ENCODE assay signal across 8 mouse cellular contexts in genomic region chr7:98084541-98085293, GRCm38 (mm10). TPM values are rescaled to one million over a fixed set of nuclear protein-coding genes. Genes with fewer than 3 reads are reported as not detected.
DNase-seq lines count a peak whose midpoint lies in the region; ATAC-seq and TF ChIP-seq lines count a peak whose summit lies in the region.

No protein-coding gene starts in this region.

- H3K4me2 ChIP-seq in intestine, embryonic 15.5 days (replicated peaks) = 0 out of 2 replicates have a peak overlapping the region, but pooled peaks have one; percentile 6
- peak overlapping the region; percentile 67 for H3K4me2 ChIP-seq in liver, postnatal 0 days (ENCODE audit: low read depth, low read length)
- H3K4me2 ChIP-seq in midbrain, embryonic 16.5 days (ENCODE audit: low read length) = no peak overlapping the region

- no peak for TF ChIP-seq CTCF in bone marrow, adult 2 months (IDR thresholded peaks at IDR 0.05; ENCODE audit: control insufficient read depth, insufficient read depth, low read length)
- TF ChIP-seq CTCF in liver, postnatal 0 days (IDR thresholded peaks at IDR 0.05; ENCODE audit: low read depth) = no peak

- peak overlapping the region; percentile 31 for H3K4me3 ChIP-seq in bone marrow, adult 2 months (replicated peaks; ENCODE audit: control insufficient read depth, low read depth, low read length)
- H3K4me3 ChIP-seq in intestine, embryonic 15.5 days (replicated peaks) = no peak overlapping the region
- H3K4me3 ChIP-seq in liver, postnatal 0 days (ENCODE audit: low read depth, low read length) = peak overlapping the region; percentile 43
- H3K4me3 ChIP-seq in midbrain, embryonic 16.5 days (ENCODE audit: low read depth, low read length) = no peak overlapping the region

- H3K9me3 ChIP-seq in intestine, embryonic 15.5 days = no peaks in the 10 kb centered on the region
- H3K9me3 ChIP-seq in liver, postnatal 0 days (ENCODE audit: low read length) = no peaks in the 10 kb centered on the region
- H3K9me3 ChIP-seq in midbrain, embryonic 16.5 days (replicated peaks; ENCODE audit: control insufficient read depth, low read length, poor library complexity, severe bottlenecking) = no peaks in the 10 kb centered on the region

- peak; percentile 28 to 41 for DNase-seq in B cell, adult 2 months
- DNase-seq in liver, postnatal 0 days = no peak
- DNase-seq in layer of hippocampus, adult 18-20 months (ENCODE audit: low spot score in 2 of 2) = no peak
- DNase-seq in ovary, postnatal 10 days (ENCODE audit: low spot score) = no peak
- DNase-seq in layer of hippocampus, postnatal 10 days (ENCODE audit: low spot score in 2 of 2) = no peak

- no peaks in the 10 kb centered on the region for H3K36me3 ChIP-seq in intestine, embryonic 15.5 days
- H3K36me3 ChIP-seq in liver, postnatal 0 days (replicated peaks; ENCODE audit: insufficient read depth, low read length) = peaks cover 7% of the 10 kb centered on the region; the same call in 1 of the 2 replicates
- H3K36me3 ChIP-seq in midbrain, embryonic 16.5 days (ENCODE audit: control insufficient read depth, insufficient read depth, low read length) = no peaks in the 10 kb centered on the region

- no peak overlapping the region for H3K9ac ChIP-seq in intestine, embryonic 15.5 days
- peak overlapping the region; percentile 53 for H3K9ac ChIP-seq in liver, postnatal 0 days (replicated peaks)
- no peak overlapping the region for H3K9ac ChIP-seq in midbrain, embryonic 16.5 days (ENCODE audit: low read depth, low read length)

- no peak for TF ChIP-seq EP300 in liver, postnatal 0 days (IDR thresholded peaks at IDR 0.05; ENCODE audit: low read depth)

- peak overlapping the region; percentile 2 for H3K27ac ChIP-seq in bone marrow, adult 2 months (ENCODE audit: control insufficient read depth, insufficient read depth, low read depth, low read length, poor library complexity)
- peak overlapping the region; percentile 13 for H3K27ac ChIP-seq in intestine, embryonic 15.5 days
- H3K27ac ChIP-seq in liver, postnatal 0 days (ENCODE audit: low read depth) = peak overlapping the region; percentile 58
- H3K27ac ChIP-seq in midbrain, embryonic 16.5 days (ENCODE audit: low read length) = no peak overlapping the region

- TF ChIP-seq POLR2A in bone marrow, adult 2 months (IDR thresholded peaks at IDR 0.05; ENCODE audit: borderline replicate concordance, control insufficient read depth, low read depth, low read length) = no peak

- no peaks in the 10 kb centered on the region for H3K27me3 ChIP-seq in intestine, embryonic 15.5 days (replicated peaks)
- no peaks in the 10 kb centered on the region for H3K27me3 ChIP-seq in liver, postnatal 0 days (ENCODE audit: insufficient read depth, low read length)
- H3K27me3 ChIP-seq in midbrain, embryonic 16.5 days (ENCODE audit: control insufficient read depth, insufficient read depth, low read depth, low read length) = no peaks in the 10 kb centered on the region

- peaks cover 3% of the 10 kb centered on the region; the same call in 1 of the 2 replicates for H3K4me1 ChIP-seq in bone marrow, adult 2 months (ENCODE audit: control insufficient read depth, insufficient read depth, low read length)
- H3K4me1 ChIP-seq in intestine, embryonic 15.5 days (replicated peaks) = peaks cover 25% of the 10 kb centered on the region
- H3K4me1 ChIP-seq in liver, postnatal 0 days (ENCODE audit: insufficient read depth) = peaks cover 5% of the 10 kb centered on the region
- no peaks in the 10 kb centered on the region for H3K4me1 ChIP-seq in midbrain, embryonic 16.5 days (ENCODE audit: control insufficient read depth, insufficient read depth, low read length)

- ATAC-seq in intestine, embryonic 15.5 days = no peak
- peak; percentile 23 for ATAC-seq in liver, postnatal 0 days
- no peak for ATAC-seq in midbrain, embryonic 16.5 days

- WGBS in bone marrow, adult 2 months = 15% methylated on average over 12 of the region's 12 CpGs
- WGBS in intestine, embryonic 15.5 days = 21% methylated on average over 12 of the region's 12 CpGs
- 15% methylated on average over 12 of the region's 12 CpGs for WGBS in liver, postnatal 0 days (ENCODE audit: insufficient replicate concordance)
- WGBS in midbrain, embryonic 16.5 days = 61% methylated on average over 12 of the region's 12 CpGs

RNA-seq across cellular contexts. Expression of gene Myo7a, which starts 34.6 kb away (rescaled TPM):
- polyA plus RNA-seq in bone marrow, adult 2 months (2011; ENCODE audit: insufficient read depth, insufficient read length, low replicate concordance, missing spikeins) = 19.5 and 27.0 TPM in 2 replicates
- 21.5 and 25.7 TPM in 2 replicates for polyA plus RNA-seq in intestine, embryonic 15.5 days (2015; fragmentation: Nextera tagmentation; extraction: Ambion mirVana)
- 6.5 and 7.6 TPM in 2 replicates for polyA plus RNA-seq in liver, postnatal 0 days (2015; fragmentation: Nextera tagmentation; extraction: Ambion mirVana)
- total RNA-seq in layer of hippocampus, adult 18-20 months (2021) = 10 to 100 TPM; 10.0 to 14.5 TPM
- polyA plus RNA-seq in midbrain, embryonic 16.5 days (2015; fragmentation: Nextera tagmentation; extraction: Ambion mirVana) = 22.5 and 22.8 TPM in 2 replicates
- total RNA-seq in layer of hippocampus, postnatal 10 days (2021) = 10 to 100 TPM; 15.1 to 17.0 TPM

Comparison
In these comparisons a context has a peak if more than half of its experiments do, and no peak if none do; other contexts are left out.
1. DNase-seq: peak in B cell, adult 2 months (2 of 2); none in liver, postnatal 0 days (single experiment), layer of hippocampus, adult 18-20 months (0 of 2), ovary, postnatal 10 days (single experiment) and layer of hippocampus, postnatal 10 days (0 of 2).
2. H3K4me3 ChIP-seq: peak in bone marrow, adult 2 months (single experiment) and liver, postnatal 0 days (single experiment); none in intestine, embryonic 15.5 days (single experiment) and midbrain, embryonic 16.5 days (single experiment).